Mouse (Mus musculus) neural tube, embryonic 14.5 days (tissue): ENCODE results near the gene Rptor. TPM values are rescaled to one million over a fixed set of nuclear protein-coding genes. Genes with fewer than 3 reads are reported as not detected.
A peak's percentile ranks its signal among the peaks of the same experiment; 100 is the strongest.

Experiments used
- ATAC-seq: fragments of 200-750 bp; cut with Nextera tagmentation; 2 replicates; pipeline ENCODE4 v1.8.0; 2017; ENCODE audit warnings: low read depth, mild to moderate bottlenecking, moderate TSS enrichment, moderate library complexity
- H3K27ac ChIP-seq: fragments of 300-500 bp; sonication (generic); 2 replicates; pipeline ENCODE4 v1.5.1; 2014; ENCODE audit warnings: low read depth, mild to moderate bottlenecking, control low read depth, low read length, moderate library complexity, mixed read lengths
- H3K27me3 ChIP-seq: fragments of 300-500 bp; sonication (generic); 2 replicates; pipeline ENCODE4 v1.6.1; 2014; ENCODE audit warnings: low read length; ENCODE audit not compliant: control insufficient read depth, insufficient read depth
- H3K36me3 ChIP-seq: fragments of 300-500 bp; sonication (generic); 2 replicates; pipeline ENCODE4 v1.6.1; 2014; ENCODE audit warnings: low read length, mixed read lengths; ENCODE audit not compliant: control insufficient read depth, insufficient read depth
- H3K4me1 ChIP-seq: fragments of 300-500 bp; sonication (generic); 2 replicates; pipeline ENCODE4 v1.6.1; 2014; ENCODE audit warnings: low read length; ENCODE audit not compliant: control insufficient read depth, insufficient read depth
- H3K4me2 ChIP-seq: fragments of 300-500 bp; sonication (generic); 2 replicates; pipeline ENCODE4 v1.6.1; 2014; ENCODE audit warnings: mild to moderate bottlenecking, low read depth, low read length, control low read depth
- H3K4me3 ChIP-seq: fragments of 300-500 bp; sonication (generic); 2 replicates; pipeline ENCODE4 v1.5.1; 2014; ENCODE audit warnings: low read depth, low read length, control low read depth, mixed read lengths
- H3K9ac ChIP-seq: fragments of 300-500 bp; sonication (generic); replicated peaks from 2 replicates; pipeline ENCODE4 v1.6.1; 2014; ENCODE audit warnings: low read depth, mild to moderate bottlenecking, control low read depth, low read length, mixed read lengths
- H3K9me3 ChIP-seq: fragments of 300-500 bp; sonication (generic); 2 replicates; pipeline ENCODE4 v1.6.1; 2016; ENCODE audit warnings: low read length; ENCODE audit not compliant: control insufficient read depth
- WGBS: fragments of 180-500 bp; shearing (Covaris S2); extraction: QIAGEN DNeasy Blood & Tissue Kit; methylation state at CpG from one replicate; pipeline ENCODE4 v1.1.7; 2014; 5-methylcytosine and 5-hydroxymethylcytosine counted together
- polyA plus RNA-seq: library from polyadenylated mRNA; unstranded; fragments of >200 nt; fragmentation: Nextera tagmentation; extraction: Ambion mirVana; gene quantifications from 2 replicates; pipeline ENCODE4 v1.2.1, GENCODE M21; 2014

Gene Rptor
- polyA plus RNA-seq: 12.1 and 13.4 TPM in 2 replicates

GRCm38 (mm10) chr11:119602763-119603526, at the start of gene Rptor:
Gene Rptor (plus strand): TSS chr11:119602905.
- peaks cover 9% of the 10 kb centered on the region for H3K4me1 ChIP-seq
- peak within 1 kb of the TSS; percentile 99 for H3K4me3 ChIP-seq
- ATAC-seq: peak; percentile 98
- peak within 1 kb of the TSS; percentile 92 for H3K9ac ChIP-seq
- peak within 1 kb of the TSS; percentile 82 for H3K27ac ChIP-seq
- WGBS: under 1% methylated on average over 63 of the region's 63 CpGs
- H3K27me3 ChIP-seq: no peaks in the 10 kb centered on the region
- peak within 1 kb of the TSS; percentile 95 for H3K4me2 ChIP-seq
- H3K36me3 ChIP-seq: no peaks in the 10 kb centered on the region
- no peaks in the 10 kb centered on the region for H3K9me3 ChIP-seq

GRCm38 (mm10) chr11:119554706-119555105, 48.0 kb upstream of the Rptor start:
- 79% methylated on average over 7 of the region's 7 CpGs for WGBS
- Histone ChIP-seq H3K9ac (no peak overlapping the region), H3K4me2 (no peak overlapping the region), H3K4me1 (peaks cover 26% of the 10 kb centered on the region), H3K4me3 (no peak overlapping the region), H3K27ac (no peak overlapping the region), H3K27me3 (no peaks in the 10 kb centered on the region; the same call in 1 of the 2 replicates), H3K9me3 (no peaks in the 10 kb centered on the region), H3K36me3 (no peaks in the 10 kb centered on the region)
- ATAC-seq: no peak

- no peak overlapping the region for H3K9ac ChIP-seq
- H3K4me3 ChIP-seq: no peak overlapping the region
- no peaks in the 10 kb centered on the region for H3K9me3 ChIP-seq
- 87% methylated on average over 7 of the region's 7 CpGs for WGBS
- H3K27me3 ChIP-seq: no peaks in the 10 kb centered on the region; the same call in 1 of the 2 replicates
- H3K4me1 ChIP-seq: peaks cover 26% of the 10 kb centered on the region
- no peak for ATAC-seq
- no peak overlapping the region for H3K27ac ChIP-seq
- H3K36me3 ChIP-seq: no peaks in the 10 kb centered on the region
- H3K4me2 ChIP-seq: no peak overlapping the region
Measured at GRCm38 (mm10) chr11:119555170-119555569, 47.5 kb upstream of the Rptor start.

- 11% methylated on average over 16 of the region's 17 CpGs for WGBS
- Histone ChIP-seq H3K9me3 (no peaks in the 10 kb centered on the region), H3K36me3 (no peaks in the 10 kb centered on the region), H3K9ac (peak overlapping the region; percentile 34; the same call in 1 of the 2 replicates), H3K4me2 (peak overlapping the region; percentile 12; the same call in 1 of the 2 replicates), H3K4me1 (peaks cover 27% of the 10 kb centered on the region), H3K27ac (peak overlapping the region; percentile 89), H3K27me3 (no peaks in the 10 kb centered on the region; the same call in 1 of the 2 replicates), H3K4me3 (no peak overlapping the region)
- ATAC-seq: peak; percentile 50
Measured at GRCm38 (mm10) chr11:119557940-119558869, 44.5 kb upstream of the Rptor start.

GRCm38 (mm10) chr11:119558870-119559610, 43.7 kb upstream of the Rptor start:
- 4% methylated on average over 9 of the region's 9 CpGs for WGBS
- peak overlapping the region; percentile 89 for H3K27ac ChIP-seq
- no peak overlapping the region for H3K4me3 ChIP-seq
- peak overlapping the region; percentile 12; the same call in 1 of the 2 replicates for H3K4me2 ChIP-seq
- no peaks in the 10 kb centered on the region for H3K27me3 ChIP-seq
- peak overlapping the region; percentile 3; the same call in 1 of the 2 replicates for H3K9ac ChIP-seq
- H3K36me3 ChIP-seq: no peaks in the 10 kb centered on the region
- peaks cover 30% of the 10 kb centered on the region for H3K4me1 ChIP-seq
- peak; percentile 77 for ATAC-seq
- no peaks in the 10 kb centered on the region for H3K9me3 ChIP-seq

GRCm38 (mm10) chr11:119562286-119562685, 40.4 kb upstream of the Rptor start:
- Histone ChIP-seq H3K9ac (no peak overlapping the region), H3K4me1 (peaks cover 28% of the 10 kb centered on the region), H3K9me3 (no peaks in the 10 kb centered on the region), H3K27me3 (no peaks in the 10 kb centered on the region), H3K4me2 (no peak overlapping the region), H3K27ac (no peak overlapping the region), H3K4me3 (no peak overlapping the region), H3K36me3 (no peaks in the 10 kb centered on the region)
- WGBS: 13% methylated on average over 6 of the region's 6 CpGs
- ATAC-seq: no peak

GRCm38 (mm10) chr11:119563166-119563565, 39.5 kb upstream of the Rptor start:
- Histone ChIP-seq H3K27ac (no peak overlapping the region), H3K27me3 (no peaks in the 10 kb centered on the region), H3K4me2 (no peak overlapping the region), H3K4me1 (peaks cover 21% of the 10 kb centered on the region), H3K4me3 (no peak overlapping the region), H3K9me3 (no peaks in the 10 kb centered on the region), H3K9ac (0 out of 2 replicates have a peak overlapping the region, but pooled peaks have one; percentile 16), H3K36me3 (no peaks in the 10 kb centered on the region)
- no peak for ATAC-seq
- WGBS: 22% methylated on average over 9 of the region's 9 CpGs

- Histone ChIP-seq H3K4me2 (no peak overlapping the region), H3K4me1 (peaks cover 9% of the 10 kb centered on the region), H3K9ac (no peak overlapping the region), H3K4me3 (no peak overlapping the region), H3K9me3 (no peaks in the 10 kb centered on the region), H3K36me3 (no peaks in the 10 kb centered on the region), H3K27me3 (no peaks in the 10 kb centered on the region), H3K27ac (no peak overlapping the region)
- no peak for ATAC-seq
- 85% methylated on average over 10 of the region's 10 CpGs for WGBS
Measured at GRCm38 (mm10) chr11:119564383-119564782, 38.3 kb upstream of the Rptor start.
